Mouse (Mus musculus) ES-E14 (cell line): ENCODE data around the gene Nudt15.
"Not testable (repeated sequence)": the region's sequence is repeated elsewhere in the genome, so short reads cannot be mapped to it uniquely, and the experiment has no call there.

Experiments
- CHD2 ChIP-seq: IDR thresholded peaks from 2 replicates; pipeline ENCODE4 v1.6.1; 2014; ENCODE audit warnings: mild to moderate bottlenecking, low read depth, low read length, inconsistent platforms
- HCFC1 ChIP-seq: IDR thresholded peaks from 2 replicates; pipeline ENCODE4 v1.6.1; 2012; ENCODE audit warnings: low read length, inconsistent platforms, borderline replicate concordance; ENCODE audit not compliant: insufficient read depth

DNA sequence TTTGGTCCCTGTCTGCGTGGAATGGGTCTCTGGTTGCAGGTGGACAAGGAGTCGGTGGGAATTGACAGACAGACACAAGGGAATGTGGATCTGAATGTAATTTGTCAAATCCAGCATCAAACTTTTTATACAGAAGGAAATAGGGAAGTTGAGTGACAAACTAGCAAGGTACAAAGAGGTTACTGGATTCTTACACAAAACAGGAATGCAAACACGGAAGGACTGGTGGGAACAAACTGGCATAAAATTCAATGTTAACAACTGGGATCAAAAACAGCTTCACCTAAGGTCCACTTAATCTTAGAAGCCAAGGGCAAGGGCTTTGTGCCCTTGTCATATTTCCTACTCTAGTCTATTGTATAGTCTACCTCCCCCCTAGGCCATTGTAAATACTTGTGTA is 19.4 kb downstream of the Nudt15 start:
- not testable (repeated sequence) for TF ChIP-seq HCFC1, CHD2
